Mouse (Mus musculus): Measurements from ENCODE around the gene Tut1.

Gene Tut1

GRCm38 (mm10) chr19:8953135-8954039, at the start of gene Tut1:
TSS of gene Tut1 (plus strand) at chr19:8953847.
- DNase-seq (ENCODE audit: extremely low spot score, low read depth, low spot score): peak; percentile 97

- DNase-seq (ENCODE audit: extremely low spot score, low read depth, low spot score): no peak
These were observed 45.1 kb upstream of the Tut1 start for GRCm38 (mm10) chr19:8908531-8908930.

GRCm38 (mm10) chr19:8911810-8912209, 41.8 kb upstream of the Tut1 start:
- no peak for DNase-seq (ENCODE audit: extremely low spot score, low read depth, low spot score)

- DNase-seq (ENCODE audit: extremely low spot score, low read depth, low spot score): no peak
These were observed 39.4 kb upstream of the Tut1 start for GRCm38 (mm10) chr19:8914212-8914611.

- DNase-seq (ENCODE audit: extremely low spot score, low read depth, low spot score): no peak
These were observed 34.6 kb upstream of the Tut1 start for GRCm38 (mm10) chr19:8919000-8919399.

- no peak for DNase-seq (ENCODE audit: extremely low spot score, low read depth, low spot score)
These were observed 34.0 kb upstream of the Tut1 start for GRCm38 (mm10) chr19:8919684-8920072.

- peak; percentile 67 for DNase-seq (ENCODE audit: extremely low spot score, low read depth, low spot score)
These were observed 33.4 kb upstream of the Tut1 start, which contains the start of gene B3gat3 for GRCm38 (mm10) chr19:8920073-8920736. TSS of gene B3gat3 (plus strand) at chr19:8920374.

GRCm38 (mm10) chr19:8920836-8921291, 32.8 kb upstream of the Tut1 start:
- DNase-seq (ENCODE audit: extremely low spot score, low read depth, low spot score): no peak

GRCm38 (mm10) chr19:8921741-8922140, 31.9 kb upstream of the Tut1 start:
- no peak for DNase-seq (ENCODE audit: extremely low spot score, low read depth, low spot score)

GRCm38 (mm10) chr19:8926766-8927165, 26.9 kb upstream of the Tut1 start:
- DNase-seq (ENCODE audit: extremely low spot score, low read depth, low spot score): no peak

- DNase-seq (ENCODE audit: extremely low spot score, low read depth, low spot score): no peak
These were observed 25.6 kb upstream of the Tut1 start for GRCm38 (mm10) chr19:8927891-8928525.

GRCm38 (mm10) chr19:8928689-8929223, 24.9 kb upstream of the Tut1 start:
- no peak for DNase-seq (ENCODE audit: extremely low spot score, low read depth, low spot score)

GRCm38 (mm10) chr19:8929224-8930088, 24.2 kb upstream of the Tut1 start, which contains the start of the genes Rom1 and Eml3:
TSS of gene Rom1 (minus strand) at chr19:8929356.
TSS of gene Eml3 (plus strand) at chr19:8929552.
- DNase-seq (ENCODE audit: extremely low spot score, low read depth, low spot score): no peak

GRCm38 (mm10) chr19:8930117-8930516, 23.5 kb upstream of the Tut1 start:
- DNase-seq (ENCODE audit: extremely low spot score, low read depth, low spot score): no peak

- DNase-seq (ENCODE audit: extremely low spot score, low read depth, low spot score): no peak
These were observed 22.9 kb upstream of the Tut1 start for GRCm38 (mm10) chr19:8930771-8931170.

GRCm38 (mm10) chr19:8936736-8937135, 16.9 kb upstream of the Tut1 start:
- no peak for DNase-seq (ENCODE audit: extremely low spot score, low read depth, low spot score)

- DNase-seq (ENCODE audit: extremely low spot score, low read depth, low spot score): no peak
These were observed 13.0 kb upstream of the Tut1 start for GRCm38 (mm10) chr19:8940526-8941133.

- no peak for DNase-seq (ENCODE audit: extremely low spot score, low read depth, low spot score)
These were observed 12.5 kb upstream of the Tut1 start for GRCm38 (mm10) chr19:8941136-8941514.

- peak; percentile 90 for DNase-seq (ENCODE audit: extremely low spot score, low read depth, low spot score)
These were observed 12.0 kb upstream of the Tut1 start, which contains the start of gene Mta2 for GRCm38 (mm10) chr19:8941515-8942217. TSS of gene Mta2 (plus strand) at chr19:8941875.
